Mouse (Mus musculus): Measurements from ENCODE around the gene Tmem104. TPM values are rescaled to one million over a fixed set of nuclear protein-coding genes. Genes with fewer than 3 reads are reported as not detected.
A peak's percentile ranks its signal among the peaks of the same experiment; 100 is the strongest.

Gene Tmem104
- polyA plus RNA-seq, 1 experiment from 2014 or later, result 9.3 TPM

DNA sequence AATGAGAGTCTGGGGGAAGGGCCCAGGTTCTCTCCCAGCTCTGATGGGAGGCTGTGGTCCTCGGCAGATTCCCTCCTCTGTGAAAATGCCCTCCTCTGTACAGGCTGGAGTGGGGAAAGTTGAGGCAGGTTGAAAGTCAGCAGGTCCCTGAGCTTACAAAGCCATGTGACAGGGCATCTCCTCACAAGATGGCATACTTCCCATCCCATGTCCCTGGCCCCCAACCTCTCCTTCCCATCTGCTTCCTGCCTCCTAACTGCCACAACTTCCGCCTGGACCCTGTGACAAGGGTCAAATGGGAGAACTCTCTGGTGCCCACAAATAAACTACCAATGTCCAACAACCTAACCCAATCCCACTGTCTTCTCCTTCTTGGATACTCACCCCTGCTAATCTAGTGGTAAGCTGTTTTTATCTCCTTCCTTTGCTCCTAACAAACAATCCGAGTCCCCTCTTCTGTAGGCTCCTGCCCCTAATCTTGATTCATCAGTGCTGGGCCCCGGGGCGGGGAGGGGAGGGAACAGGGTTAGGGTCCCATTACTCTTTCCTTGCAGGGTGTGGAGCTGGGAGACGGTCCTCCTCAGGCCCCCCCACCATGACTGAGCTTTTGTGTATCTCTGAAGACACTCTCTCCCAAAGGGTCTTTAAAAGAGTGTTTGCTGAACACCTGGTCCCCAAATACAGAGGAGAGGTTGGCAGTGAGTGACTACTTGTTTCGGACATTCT is 77.0 kb downstream of the Tmem104 start:
- Histone ChIP-seq H3K4me3 (replicated peaks) (no peak overlapping the region), H3K27me3 (replicated peaks) (peaks cover 89% of the 10 kb centered on the region), H3K36me3 (no peaks in the 10 kb centered on the region), H3K27ac (no peak overlapping the region), H3K4me1 (replicated peaks) (peaks cover 18% of the 10 kb centered on the region), H3K9ac (no peak overlapping the region), H3K4me2 (replicated peaks) (no peak overlapping the region), H3K9me3 (no peaks in the 10 kb centered on the region)
- ATAC-seq, result no peak
- 66% methylated on average over 7 of the region's 7 CpGs for WGBS

DNA sequence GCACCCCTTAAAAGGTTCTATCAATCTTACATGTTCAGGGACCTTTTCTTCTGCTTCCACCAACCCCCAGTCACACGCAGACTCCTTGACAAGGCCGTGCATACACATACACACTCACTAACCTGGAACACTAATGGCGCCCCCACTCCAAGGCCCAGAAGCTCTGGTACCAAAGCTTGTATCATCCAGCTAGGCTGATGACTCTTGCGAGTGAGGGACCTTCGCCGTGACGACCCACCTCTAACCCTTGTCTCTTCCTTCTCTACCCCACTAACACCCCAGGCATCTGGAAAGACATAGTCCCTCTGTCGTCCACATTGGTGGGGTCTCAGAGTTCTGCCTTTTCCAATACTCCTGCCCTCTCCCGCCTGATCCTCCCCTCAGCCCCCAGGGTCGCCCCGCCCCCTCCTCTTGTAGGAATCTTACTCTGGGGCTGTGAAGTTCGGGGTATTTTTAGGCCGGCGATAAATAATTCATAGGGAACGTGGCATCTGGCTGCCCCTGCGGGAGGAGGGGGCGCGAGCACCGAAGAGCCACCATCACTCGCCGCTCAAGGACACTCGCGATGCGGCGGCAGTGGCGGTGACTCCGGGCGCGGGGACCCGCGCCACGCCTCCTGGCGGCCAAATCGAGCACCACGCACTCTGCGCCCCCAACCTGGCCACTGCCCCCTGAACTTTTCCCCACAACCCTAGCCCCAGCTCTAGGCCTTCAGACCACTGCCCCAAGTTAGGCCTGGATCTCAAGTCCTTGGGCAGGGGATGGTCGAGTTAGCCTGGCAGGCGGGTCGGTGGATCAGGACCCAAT is 77.8 kb downstream of the Tmem104 start:
- 6% methylated on average over 39 of the region's 39 CpGs for WGBS
- Histone ChIP-seq H3K9me3 (no peaks in the 10 kb centered on the region), H3K27me3 (replicated peaks) (peaks cover 84% of the 10 kb centered on the region), H3K4me2 (replicated peaks) (peak overlapping the region; percentile 54), H3K27ac (no peak overlapping the region), H3K9ac (no peak overlapping the region), H3K36me3 (no peaks in the 10 kb centered on the region), H3K4me3 (replicated peaks) (peak overlapping the region; percentile 14; the same call in 1 of the 2 replicates), H3K4me1 (replicated peaks) (peaks cover 18% of the 10 kb centered on the region)
- ATAC-seq, result no peak

DNA sequence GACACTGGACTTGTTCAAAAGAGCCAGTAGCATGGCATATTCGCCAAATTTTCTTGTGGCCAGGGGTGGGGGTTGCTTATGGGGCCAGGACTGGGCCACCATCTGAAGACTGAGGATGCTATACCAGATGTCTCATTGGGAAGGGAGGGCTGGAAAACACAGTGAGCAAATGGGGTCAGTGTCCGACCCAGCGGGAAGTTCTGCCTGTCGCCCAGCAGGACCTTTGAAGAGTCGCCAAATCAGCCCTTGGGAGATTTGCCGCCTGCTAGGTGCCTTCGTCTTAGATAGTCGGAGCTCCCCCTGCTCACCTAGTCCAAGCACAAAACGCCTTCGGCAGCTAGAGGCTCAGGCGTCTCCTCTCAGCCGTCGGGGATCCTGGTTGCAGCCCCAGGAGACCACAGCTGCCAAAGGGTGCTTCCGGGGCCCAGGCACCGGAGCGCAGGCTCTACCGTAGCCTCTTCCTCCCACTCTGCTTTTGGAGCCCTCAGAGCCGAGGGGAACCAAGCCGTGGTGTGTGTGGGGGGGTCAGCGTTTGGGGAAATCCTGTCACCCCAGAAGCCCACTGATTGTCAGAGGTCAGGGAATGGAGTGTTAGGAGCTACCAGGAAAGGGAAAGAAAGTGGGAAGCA is 78.6 kb downstream of the Tmem104 start:
- Histone ChIP-seq H3K27ac (no peak overlapping the region), H3K9me3 (no peaks in the 10 kb centered on the region), H3K27me3 (replicated peaks) (peaks cover 77% of the 10 kb centered on the region), H3K4me2 (replicated peaks) (no peak overlapping the region), H3K4me3 (replicated peaks) (no peak overlapping the region), H3K36me3 (no peaks in the 10 kb centered on the region), H3K4me1 (replicated peaks) (peaks cover 21% of the 10 kb centered on the region), H3K9ac (no peak overlapping the region)
- whole genome bisulfite sequencing, result 4% methylated on average over 20 of the region's 20 CpGs
- ATAC-seq, result no peak

DNA sequence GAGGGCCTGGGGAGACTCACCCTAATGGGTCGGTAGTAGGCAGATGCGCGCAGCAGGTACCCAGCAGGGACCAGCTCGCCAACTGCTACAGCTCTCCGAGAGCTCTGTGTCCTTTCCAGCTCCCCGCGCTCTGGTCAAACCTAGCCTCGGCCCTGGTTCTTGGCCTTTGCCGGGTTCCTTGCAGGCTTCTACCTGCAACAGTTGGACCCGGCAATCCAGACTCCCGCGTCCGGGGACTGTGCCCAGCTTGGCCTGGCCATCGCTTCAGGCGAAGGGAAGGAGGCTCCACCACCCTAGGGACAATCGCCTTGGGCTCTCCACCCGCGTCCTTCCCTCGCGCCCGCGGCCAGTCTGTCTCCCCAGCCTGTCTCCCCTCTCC is 79.1 kb downstream of the Tmem104 start:
- WGBS, result 3% methylated on average over 22 of the region's 22 CpGs
- peaks cover 21% of the 10 kb centered on the region for H3K4me1 ChIP-seq (replicated peaks)
- H3K27me3 ChIP-seq (replicated peaks), result peaks cover 73% of the 10 kb centered on the region
- ATAC-seq, result no peak
- H3K4me2 ChIP-seq (replicated peaks), result peak overlapping the region; percentile 66
- no peaks in the 10 kb centered on the region for H3K36me3 ChIP-seq
- H3K9me3 ChIP-seq, result no peaks in the 10 kb centered on the region
- H3K9ac ChIP-seq, result 0 out of 2 replicates have a peak overlapping the region, but pooled peaks have one; percentile 12
- peak overlapping the region; percentile 33 for H3K4me3 ChIP-seq (replicated peaks)
- H3K27ac ChIP-seq, result no peak overlapping the region

DNA sequence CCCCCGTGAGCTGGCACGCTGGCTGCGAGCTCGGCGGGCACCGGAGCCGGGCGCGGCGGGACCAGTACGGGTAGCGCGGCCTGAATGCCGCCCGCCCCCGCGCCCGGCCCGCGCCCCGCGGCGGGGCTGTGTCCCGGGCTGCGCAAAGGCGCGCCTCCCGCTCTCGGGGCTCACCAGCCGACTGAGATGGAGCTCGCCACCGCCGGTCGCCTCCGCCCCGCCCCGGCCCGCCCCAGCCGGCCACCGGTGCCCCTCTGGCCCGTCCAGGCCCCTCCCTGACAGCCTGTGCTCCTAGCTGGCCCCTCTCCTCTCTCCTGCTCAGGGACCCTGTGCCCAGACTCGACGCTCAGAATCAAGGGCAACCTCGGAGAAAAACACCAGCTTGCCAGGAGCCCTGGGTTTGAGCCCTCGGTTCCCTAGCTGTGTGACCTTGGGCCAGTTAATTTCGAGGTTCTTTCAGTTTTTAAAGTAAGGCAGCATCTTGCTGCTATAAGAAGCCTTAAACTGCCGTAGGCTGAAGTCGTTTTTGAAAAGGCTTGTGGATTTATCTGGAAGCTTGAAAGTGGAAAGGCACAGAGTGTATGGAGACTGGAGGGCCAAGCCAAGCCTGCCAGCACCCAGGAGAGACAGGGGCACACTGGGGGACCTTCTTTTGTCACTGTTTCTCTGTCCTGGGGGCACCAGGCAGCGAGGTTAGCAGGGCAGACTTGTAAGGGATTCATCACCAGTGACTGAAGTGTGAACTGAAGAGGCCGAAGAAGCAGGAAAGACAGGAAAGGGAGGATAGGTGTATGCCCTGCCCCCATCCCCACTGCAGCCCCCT is 80.0 kb downstream of the Tmem104 start, which contains the start of gene Grin2c:
Gene Grin2c, minus strand, starts transcription at position 183 of the 823 bp plus-strand sequence.
- H3K27me3 ChIP-seq (replicated peaks), result peaks cover 64% of the 10 kb centered on the region
- WGBS, result 7% methylated on average over 46 of the region's 50 CpGs
- H3K4me1 ChIP-seq (replicated peaks), result peaks cover 21% of the 10 kb centered on the region
- H3K4me3 ChIP-seq (replicated peaks), result peak within 1 kb of the TSS; percentile 33
- no peaks in the 10 kb centered on the region for H3K36me3 ChIP-seq
- H3K27ac ChIP-seq, result no peak within 1 kb of the TSS
- peak within 1 kb of the TSS; percentile 66 for H3K4me2 ChIP-seq (replicated peaks)
- 0 out of 2 replicates have a peak within 1 kb of the TSS, but pooled peaks have one; percentile 12 for H3K9ac ChIP-seq
- ATAC-seq, result no peak
- no peaks in the 10 kb centered on the region for H3K9me3 ChIP-seq

DNA sequence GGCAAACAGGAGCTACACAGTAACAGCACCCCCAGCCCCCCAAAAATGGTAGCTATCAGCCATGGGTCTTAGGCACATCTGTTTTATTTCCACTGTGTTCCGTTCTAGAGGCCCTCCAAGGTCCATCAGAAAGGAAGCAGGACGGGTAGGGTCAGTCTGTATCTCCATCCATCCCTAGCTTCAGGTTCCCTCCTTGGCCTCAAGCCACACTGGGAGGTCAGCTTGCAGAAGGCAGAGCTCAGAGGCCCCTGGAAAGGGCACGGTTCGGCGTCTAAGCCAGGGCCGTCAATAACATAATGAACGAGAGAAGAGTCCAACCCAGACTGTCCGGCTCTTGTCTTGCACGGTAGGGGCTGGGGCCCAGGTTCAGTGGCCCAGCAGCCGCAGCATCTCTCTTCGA is 80.7 kb downstream of the Tmem104 start:
- Histone ChIP-seq H3K36me3 (no peaks in the 10 kb centered on the region), H3K4me3 (replicated peaks) (no peak overlapping the region), H3K9me3 (no peaks in the 10 kb centered on the region), H3K27ac (no peak overlapping the region), H3K27me3 (replicated peaks) (peaks cover 57% of the 10 kb centered on the region), H3K4me1 (replicated peaks) (peaks cover 21% of the 10 kb centered on the region), H3K4me2 (replicated peaks) (no peak overlapping the region), H3K9ac (no peak overlapping the region)
- ATAC-seq, result no peak
- WGBS, result 81% methylated on average over 11 of the region's 11 CpGs

DNA sequence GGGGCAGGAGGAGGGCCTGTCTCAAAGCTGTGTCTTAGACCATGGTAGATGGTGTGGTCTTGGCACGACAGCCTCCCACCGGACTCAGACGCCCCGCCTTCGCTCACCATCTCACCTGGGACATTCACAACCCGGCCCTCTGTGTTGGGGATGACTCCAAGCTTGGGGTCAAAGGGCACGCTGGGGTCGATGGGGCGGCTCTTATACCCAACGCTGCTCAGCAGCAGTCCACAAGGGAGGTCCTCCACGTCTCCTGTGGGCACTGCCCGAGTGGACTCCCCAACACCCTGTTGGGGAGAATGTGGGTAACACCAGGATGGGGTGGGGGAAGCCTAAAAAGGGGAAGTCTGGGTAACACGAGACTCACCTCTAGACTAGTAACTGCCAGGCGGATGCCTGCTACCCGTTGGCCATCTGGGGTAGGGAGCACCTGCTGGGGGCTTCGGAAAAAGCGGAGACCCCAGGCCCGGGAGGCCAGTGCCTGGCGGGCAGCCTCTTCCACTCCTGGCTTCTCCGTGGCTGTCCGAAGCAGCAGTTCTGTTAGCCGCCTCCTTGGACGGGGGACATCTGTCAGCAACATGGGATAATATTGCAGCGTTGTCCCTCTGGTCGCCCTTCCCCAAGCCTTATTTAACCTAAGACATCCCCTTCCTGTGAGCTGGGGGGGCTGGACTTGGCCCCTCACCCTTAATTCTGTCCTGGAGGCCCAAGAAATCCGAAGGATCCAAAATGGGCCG is 82.2 kb downstream of the Tmem104 start:
- Histone ChIP-seq H3K9me3 (no peaks in the 10 kb centered on the region), H3K27me3 (replicated peaks) (peaks cover 43% of the 10 kb centered on the region), H3K36me3 (no peaks in the 10 kb centered on the region), H3K9ac (no peak overlapping the region), H3K4me3 (replicated peaks) (no peak overlapping the region), H3K27ac (no peak overlapping the region), H3K4me1 (replicated peaks) (peaks cover 21% of the 10 kb centered on the region), H3K4me2 (replicated peaks) (no peak overlapping the region)
- 90% methylated on average over 27 of the region's 27 CpGs for WGBS
- ATAC-seq, result no peak

DNA sequence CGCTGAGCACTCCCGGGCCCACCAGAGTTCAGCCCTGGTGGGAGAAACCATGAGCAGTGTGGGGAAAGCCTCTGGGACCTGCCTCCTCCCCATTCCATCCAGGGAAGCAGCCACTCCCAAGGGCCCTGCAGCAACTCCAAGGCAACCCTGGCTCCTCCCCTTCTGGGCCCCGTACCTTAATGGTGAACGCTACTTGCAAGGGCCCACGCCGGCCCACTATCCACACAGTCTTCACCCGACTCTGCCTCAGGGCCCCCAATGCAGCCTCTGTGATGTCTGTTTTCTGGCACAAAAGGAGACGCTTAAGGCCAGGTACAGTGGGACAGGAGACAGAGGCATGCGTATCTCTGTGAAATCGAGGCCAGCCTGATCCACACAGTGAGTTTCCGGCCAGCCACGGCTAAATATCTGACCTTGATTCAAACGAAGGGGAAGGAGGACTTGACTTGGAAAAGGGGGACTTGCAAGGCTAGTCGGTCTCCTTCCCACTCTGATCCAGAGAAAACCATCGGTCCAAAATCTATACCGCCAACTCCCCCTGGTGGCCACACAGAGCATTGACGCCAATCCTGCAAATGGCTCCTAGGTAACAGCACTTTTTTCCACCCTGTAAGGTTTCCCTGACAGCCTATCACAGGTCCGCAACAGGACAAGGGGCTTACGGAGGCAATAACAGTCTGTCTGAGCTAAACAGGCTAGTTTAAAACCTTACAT is 83.0 kb downstream of the Tmem104 start:
- Histone ChIP-seq H3K9me3 (no peaks in the 10 kb centered on the region), H3K27me3 (replicated peaks) (peaks cover 35% of the 10 kb centered on the region), H3K36me3 (no peaks in the 10 kb centered on the region), H3K4me3 (replicated peaks) (no peak overlapping the region), H3K9ac (no peak overlapping the region), H3K27ac (no peak overlapping the region), H3K4me2 (replicated peaks) (no peak overlapping the region), H3K4me1 (replicated peaks) (peaks cover 21% of the 10 kb centered on the region)
- WGBS, result 32% methylated on average over 19 of the region's 19 CpGs
- ATAC-seq, result peak; percentile 10; the same call in 1 of the 2 replicates

DNA sequence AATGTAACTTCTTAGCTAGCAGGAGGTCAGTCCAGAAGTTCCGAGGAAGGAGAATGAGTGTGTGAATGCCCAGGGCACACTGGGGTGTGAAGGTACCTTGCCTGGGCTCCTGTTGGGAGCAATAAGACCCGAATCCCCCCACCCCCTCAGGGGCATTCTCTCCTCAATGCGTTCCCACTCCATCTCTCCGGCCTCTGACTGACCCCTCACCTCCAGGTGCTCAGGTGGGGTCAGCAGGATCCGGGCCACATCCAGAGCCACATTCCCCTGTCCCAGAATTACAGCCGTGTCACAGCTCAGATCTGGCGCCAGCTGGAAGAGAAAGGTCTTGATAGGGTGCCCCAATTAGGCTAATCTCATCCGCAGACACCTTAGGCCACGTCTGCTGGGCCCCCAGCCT is 83.8 kb downstream of the Tmem104 start:
- no peak for ATAC-seq
- 88% methylated on average over 9 of the region's 9 CpGs for WGBS
- Histone ChIP-seq H3K27ac (no peak overlapping the region), H3K36me3 (no peaks in the 10 kb centered on the region), H3K27me3 (replicated peaks) (peaks cover 28% of the 10 kb centered on the region), H3K9ac (no peak overlapping the region), H3K4me2 (replicated peaks) (no peak overlapping the region), H3K9me3 (no peaks in the 10 kb centered on the region), H3K4me3 (replicated peaks) (no peak overlapping the region), H3K4me1 (replicated peaks) (peaks cover 25% of the 10 kb centered on the region)

DNA sequence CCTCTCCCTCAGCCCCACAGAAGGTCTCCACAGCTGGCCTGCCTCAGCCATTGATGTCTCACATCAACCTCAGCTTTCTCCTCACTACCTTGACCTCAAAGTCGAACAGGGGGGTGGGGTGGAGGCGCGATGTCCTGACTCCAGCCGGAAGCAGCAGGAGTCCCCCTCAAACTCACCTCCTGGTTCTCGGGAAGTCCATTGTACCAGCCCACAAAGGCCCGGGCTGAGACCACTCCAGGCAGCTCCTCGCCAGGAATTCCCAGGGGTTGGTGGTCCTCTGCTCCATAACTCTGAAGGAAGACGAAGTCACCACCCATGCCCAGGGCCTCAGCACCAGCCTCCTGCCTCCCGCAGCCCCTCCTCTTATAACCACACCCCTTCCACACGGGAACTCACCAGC is 84.2 kb downstream of the Tmem104 start:
- Histone ChIP-seq H3K4me1 (replicated peaks) (peaks cover 28% of the 10 kb centered on the region), H3K36me3 (no peaks in the 10 kb centered on the region), H3K27ac (no peak overlapping the region), H3K27me3 (replicated peaks) (peaks cover 23% of the 10 kb centered on the region), H3K9ac (no peak overlapping the region), H3K4me2 (replicated peaks) (no peak overlapping the region), H3K9me3 (no peaks in the 10 kb centered on the region), H3K4me3 (replicated peaks) (no peak overlapping the region)
- no peak for ATAC-seq
- WGBS, result 72% methylated on average over 10 of the region's 10 CpGs

Data from intestine, embryonic 15.5 days (tissue).